Mouse (Mus musculus) R1 (cell line): ENCODE measurements at regions not wholly inside any gene's neighbourhood (a gene's known extent, or its start where the extent isn't known, plus 50 kb on each side); places are given as distances from the start of the nearest gene placed in this dataset.
"Not testable (repeated sequence)": the region's sequence is repeated elsewhere in the genome, so short reads cannot be mapped to it uniquely, and the experiment has no call there.

Experiments
- DNase-seq: peaks from one replicate; pipeline ENCODE4 v3.0.0-alpha.2; 2018; ENCODE audit warnings: low read depth, low spot score

DNA sequence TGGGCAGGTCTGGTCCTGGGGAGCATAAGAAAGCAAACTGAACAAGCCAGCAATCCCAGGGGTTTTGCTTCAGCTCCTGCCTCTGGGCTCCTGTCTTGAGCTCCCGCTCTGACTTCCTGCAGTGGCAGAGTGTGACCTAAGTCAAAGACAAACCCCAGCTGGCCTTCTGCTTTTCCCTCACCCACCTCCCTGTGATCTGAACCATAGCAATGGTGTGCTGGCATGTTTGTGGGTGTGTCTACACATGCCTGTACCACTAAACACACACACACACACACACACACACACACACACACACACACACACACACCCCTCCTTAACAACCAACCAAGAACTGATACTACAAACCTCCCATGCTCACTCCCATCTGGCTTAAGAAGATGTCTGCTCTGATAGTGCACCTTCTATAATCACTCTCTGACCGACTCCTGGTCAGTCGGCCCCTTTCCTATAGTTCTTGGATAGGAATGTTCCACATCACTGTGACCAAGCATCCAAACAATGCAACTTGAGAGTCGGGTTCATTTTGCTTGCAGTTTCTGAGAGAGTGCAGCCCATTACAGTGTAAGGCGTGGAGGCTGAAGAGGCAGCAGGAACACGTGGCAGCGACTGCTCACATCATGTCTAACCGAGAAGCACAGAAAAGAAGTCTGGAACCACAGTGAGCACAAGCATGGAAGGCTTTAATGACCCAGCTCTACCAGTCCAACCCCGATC lies 134.4 kb downstream of the Tcp10c start:
- DNase-seq: no peak

DNA sequence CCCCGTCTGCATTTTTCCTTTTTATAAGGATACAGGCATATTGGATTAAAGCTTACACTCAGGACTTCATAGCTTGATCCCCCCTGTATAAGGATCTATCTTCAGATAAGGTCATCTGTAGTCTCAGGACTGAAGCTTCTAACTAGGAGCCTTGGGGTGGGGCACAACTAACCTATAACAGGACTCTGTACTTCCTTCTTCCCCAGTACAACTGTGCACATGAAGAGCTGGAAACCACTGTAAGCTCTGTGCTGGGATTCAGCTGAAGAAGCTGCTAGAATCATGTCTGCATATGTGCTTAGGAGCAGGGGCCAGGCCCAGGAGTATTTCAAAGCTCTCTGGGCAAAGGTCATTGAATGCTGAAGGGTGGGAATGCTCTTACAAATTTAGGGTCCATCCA lies 137.9 kb downstream of the Tcp10c start:
- DNase-seq: not testable (repeated sequence)

DNA sequence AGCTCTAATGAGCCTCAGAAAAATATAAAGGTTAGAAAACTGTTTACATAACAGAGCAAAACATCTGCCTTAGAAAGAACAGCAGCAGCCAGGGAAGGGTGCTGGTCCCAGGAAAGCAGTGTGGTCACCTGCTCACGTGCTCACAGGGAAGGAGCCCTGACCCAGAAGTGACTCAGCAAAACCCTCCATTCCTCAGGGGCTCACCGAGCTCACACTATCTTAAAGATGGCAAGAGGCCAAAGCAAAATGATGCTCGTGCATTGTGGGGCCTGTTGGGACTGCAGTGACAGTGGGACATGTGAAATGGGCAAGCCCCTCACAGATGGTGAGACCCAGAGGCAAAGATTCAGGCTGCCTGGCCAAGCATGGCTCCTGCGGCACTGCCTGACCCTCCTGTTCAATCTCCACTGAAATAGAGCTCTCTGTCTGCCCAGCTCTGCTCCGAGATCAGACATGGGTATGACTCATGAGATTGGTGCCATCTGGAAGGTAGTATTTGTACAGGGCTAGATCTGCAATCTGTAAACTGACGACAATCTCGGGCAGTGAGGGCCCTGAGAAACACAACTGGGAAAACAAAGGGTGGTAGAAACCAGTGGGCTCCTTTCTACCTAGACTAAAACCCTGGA lies 138.4 kb downstream of the Tcp10c start:
- DNase-seq: not testable (repeated sequence)

DNA sequence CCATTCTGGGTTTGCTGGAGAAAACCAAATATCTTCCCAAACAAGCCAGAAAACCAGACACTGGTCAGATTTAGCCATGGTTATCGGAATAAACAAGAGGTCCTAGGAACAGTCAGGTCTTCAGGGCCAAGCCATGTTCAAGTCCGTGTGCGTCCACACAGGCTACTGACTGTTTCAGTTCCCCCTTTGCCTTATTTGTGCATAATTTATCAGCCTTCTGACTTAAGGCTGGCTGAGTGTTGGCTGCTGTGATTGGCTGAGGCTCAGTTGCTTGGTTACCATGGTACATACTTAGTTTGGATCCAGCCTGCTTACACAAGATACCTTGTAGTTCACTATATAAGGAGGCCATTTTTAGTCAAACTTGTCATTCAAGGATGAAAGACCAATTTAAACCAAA lies 139.5 kb downstream of the Tcp10c start:
- not testable (repeated sequence) for DNase-seq

DNA sequence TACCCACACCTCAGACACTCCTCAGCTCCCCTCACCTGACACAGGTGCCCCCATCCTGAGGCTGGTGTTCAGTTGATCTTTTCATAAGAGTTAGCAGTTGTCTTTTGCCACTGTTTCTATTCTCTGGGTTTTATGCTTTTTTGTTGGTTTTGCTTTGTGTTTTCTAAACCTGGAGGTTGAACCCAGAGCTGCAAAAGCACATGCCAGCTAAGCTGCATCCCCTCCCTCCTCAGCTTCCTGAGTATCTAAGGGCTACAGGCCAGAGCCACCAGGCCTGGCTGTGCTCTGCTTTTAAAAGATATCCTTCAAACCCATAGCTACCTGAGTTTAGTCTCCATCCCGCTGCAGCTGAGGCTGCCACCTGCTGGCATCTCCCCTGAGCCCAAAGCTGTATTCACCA lies 140.1 kb downstream of the Tcp10c start:
- not testable (repeated sequence) for DNase-seq

DNA sequence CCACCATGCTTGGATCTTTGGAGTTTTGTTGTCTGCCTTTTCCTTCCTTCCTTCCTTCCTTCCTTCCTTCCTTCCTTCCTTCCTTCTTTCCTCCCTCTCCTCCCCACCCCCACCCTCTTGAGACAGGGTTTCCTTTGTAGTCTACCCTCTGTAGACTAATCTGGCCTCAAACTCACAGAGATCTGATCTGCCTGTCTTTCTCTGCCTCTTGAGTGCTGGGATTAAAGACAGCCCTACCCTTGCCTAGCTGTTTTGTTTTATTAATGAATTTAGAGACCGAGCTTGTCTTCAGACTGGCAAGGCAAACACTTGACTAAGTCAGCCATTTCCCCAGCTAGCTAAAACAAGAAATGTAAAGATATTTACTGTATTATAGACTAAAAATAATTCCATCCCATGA lies 150.0 kb downstream of the Tcp10c start:
- not testable (repeated sequence) for DNase-seq

DNA sequence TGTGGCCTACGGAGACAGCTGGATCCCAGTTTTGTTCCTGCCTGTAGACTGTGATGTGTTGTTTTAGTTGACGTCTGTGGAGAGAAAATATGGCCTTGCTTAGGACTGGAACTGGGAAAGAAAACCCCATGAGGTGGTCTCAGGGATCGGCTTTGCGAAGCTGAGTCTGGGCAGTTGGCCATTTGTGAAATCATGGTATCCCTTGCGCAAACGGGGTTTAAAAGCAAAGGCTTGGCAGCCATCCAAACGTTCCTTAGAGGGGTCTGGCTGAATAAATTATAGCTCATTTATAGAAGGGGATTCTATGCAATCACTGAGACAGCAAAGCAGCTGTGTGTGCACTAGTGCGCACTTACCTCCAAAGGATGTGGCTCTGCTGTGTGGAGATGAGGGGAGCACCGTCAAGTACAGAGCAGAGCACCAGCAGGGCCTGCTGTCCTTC lies 150.5 kb downstream of the Tcp10c start:
- not testable (repeated sequence) for DNase-seq

DNA sequence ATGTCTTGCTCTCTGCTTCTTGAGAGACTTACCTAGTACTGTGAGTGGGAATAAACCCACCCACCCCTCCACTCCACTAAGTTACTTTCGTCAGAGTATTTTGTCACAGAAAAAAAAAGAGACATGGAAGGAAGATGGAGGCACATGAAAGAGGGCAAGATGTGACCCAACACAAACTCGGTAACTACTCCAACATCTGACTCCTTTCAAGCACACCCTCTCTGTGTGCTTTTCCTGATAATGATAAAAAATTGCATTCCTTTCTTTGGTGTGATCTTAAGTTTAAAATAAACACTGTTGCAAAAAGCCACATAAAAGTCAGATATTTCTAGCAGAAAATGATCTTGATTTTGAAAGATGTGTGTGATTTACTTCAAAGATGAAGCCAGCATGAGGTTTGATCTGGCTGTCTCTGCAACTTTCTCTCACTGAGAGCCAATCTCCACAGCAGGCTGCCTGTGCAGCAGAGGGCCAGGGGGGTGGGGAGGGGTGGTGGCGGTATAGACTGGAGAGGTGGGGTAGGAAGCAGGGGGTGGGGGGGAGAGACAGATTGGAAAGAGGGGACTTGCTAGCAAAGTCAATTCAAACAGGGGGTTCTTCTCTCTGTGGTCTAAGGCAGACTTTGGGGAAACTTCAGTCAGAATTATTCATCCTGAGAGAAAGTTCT lies 153.2 kb downstream of the Tcp10c start:
- DNase-seq: not testable (repeated sequence)

DNA sequence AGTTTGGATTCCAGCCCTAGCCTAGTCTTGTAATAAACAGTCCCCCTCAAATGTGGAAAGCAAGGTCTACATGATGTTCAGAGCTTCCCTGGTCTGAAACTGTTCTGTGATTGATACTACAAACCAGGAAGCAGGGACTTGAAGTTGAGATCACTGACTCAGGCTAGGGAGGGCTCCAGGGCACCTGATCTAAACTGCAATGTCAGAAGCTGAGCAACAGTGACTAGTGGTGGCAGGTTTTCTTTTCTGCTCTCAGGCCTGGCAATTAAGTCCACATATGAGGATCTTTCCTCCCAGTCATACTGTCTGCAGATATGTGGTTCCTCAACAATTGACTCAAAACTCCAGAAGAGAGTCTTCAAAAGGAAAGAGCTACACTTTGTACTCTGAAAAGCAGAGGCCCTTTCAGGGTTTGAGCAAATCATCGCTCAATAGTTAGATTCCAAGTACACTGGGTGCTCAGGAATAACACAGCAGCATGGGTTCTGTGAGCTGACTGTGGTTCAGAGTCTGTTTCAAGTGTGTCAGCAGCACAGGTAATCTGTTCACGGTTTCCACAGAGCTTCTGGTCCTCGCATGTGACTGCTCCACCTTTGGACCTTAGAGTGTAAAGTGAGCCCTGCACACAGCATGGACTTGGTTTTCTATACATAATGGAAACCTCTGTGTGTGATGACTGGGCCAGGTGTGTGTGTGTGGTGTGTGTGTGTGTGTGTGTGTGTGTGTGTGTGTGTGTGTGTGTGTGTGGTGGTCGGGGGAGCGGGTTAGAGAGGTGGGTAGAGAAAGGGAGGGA lies 165.2 kb downstream of the Tcp10c start:
- not testable (repeated sequence) for DNase-seq

DNA sequence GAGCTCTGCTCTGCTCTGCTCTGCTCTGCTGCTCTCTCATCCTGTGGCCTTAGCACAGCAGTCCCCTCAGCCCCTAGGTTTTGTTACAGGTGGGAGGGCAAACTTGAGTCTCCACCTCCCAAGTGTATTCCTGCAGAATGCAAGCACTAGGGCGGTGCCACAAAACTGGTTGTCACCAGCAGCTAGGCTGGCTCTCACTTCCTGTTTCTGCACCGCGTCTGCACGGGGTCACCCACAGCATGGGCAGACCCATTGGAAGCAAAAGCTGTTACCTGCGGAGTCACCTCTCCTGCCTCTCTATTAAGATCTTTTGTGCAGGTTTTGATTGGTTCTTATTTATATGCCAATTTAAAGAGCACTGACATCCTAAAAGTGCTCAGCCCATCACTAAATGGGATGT lies 178.2 kb downstream of the Tcp10c start:
- DNase-seq: not testable (repeated sequence)

DNA sequence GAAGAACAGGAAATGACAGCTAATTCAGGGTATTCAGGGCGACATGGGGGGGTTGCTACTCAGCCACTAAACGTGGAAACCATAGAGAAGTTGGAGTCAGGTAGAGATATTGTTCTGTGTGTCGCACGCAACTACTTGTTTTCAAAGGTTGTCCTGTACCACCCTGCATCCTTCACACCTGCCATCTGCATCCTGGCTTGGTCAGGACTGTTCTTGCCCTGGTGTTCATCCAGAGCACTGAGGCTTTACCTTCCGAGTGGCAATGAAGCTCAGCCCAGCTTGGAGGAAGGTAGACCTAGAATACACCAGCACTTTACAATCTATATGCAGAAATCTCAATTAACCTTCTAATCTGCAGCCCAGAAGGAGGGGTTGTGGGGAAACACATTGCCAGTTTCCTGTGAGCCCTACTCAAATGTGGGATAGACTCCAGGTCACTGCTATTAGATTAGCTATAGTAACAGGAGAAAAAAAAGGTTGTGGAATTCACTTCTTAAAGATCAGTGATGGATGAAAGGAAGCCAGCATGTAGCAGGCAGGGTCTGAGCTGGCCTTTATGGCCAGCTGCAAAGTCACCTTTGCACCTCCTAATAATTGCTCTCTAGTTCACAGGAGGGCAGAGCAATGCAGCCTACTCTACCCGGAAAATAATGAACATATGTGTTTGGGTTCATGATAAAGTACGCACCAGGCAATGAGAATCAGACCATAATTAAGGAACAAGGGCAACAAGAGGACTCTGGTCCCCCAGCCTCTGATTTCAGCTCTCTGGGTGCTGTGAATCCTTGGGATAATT lies 186.3 kb downstream of the Tcp10c start:
- no peak for DNase-seq

DNA sequence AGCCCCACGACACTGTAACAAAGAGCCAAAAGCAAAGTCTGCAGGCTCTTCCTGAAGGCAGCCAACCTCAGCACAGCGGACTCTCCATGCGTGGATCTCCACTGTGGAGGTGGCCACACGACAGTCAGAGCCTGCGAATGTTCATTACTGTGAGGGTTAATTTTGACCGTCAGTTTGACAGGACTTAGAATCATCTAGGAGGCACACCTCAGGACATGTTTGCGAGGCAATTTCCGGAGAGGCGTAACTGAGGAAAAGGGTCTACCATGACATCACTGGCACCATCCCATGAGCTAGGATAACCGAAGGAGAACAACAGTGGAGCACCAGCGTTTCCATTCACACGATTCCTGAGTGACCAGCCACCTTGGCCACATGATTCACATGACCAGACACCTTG lies 186.9 kb downstream of the Tcp10c start:
- no peak for DNase-seq

DNA sequence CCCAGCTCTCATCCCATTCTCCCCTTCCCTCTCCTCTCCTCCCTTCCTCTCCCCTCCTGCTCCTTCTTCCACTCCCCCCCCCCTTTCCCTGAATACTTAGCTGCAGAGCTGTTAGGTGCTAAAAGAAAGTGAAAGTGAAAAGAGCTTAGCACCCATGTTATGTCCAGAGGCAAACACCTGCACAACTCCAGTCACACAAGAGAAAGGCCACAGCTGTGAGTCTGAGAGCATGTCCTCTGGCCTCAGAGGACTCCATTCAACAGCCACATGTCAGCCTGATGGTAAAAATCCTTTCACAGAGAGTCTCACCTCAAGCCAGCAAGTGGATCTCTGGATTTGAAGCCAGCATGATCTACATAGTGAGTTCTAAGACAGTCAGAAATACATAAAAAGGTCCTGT lies 187.9 kb downstream of the Tcp10c start:
- DNase-seq: no peak

DNA sequence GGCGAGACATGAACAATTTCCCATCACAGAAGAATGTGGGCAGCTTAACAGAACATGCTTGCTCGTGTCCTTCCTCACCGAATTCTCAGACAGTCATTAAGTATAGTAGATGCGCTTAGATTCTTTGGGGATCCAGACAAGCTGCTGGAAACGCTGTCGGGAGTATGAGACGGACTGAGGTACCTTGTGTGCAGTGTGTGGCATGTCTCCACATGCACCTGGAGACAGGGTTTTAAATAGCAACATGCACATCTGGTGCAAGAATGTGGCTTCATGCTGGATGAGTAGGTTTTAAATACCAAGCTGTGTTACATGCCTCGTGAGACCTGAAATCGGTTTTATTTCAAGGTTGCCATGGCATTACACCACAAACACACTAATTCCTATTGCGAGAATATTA lies 188.5 kb downstream of the Tcp10c start:
- DNase-seq: no peak

DNA sequence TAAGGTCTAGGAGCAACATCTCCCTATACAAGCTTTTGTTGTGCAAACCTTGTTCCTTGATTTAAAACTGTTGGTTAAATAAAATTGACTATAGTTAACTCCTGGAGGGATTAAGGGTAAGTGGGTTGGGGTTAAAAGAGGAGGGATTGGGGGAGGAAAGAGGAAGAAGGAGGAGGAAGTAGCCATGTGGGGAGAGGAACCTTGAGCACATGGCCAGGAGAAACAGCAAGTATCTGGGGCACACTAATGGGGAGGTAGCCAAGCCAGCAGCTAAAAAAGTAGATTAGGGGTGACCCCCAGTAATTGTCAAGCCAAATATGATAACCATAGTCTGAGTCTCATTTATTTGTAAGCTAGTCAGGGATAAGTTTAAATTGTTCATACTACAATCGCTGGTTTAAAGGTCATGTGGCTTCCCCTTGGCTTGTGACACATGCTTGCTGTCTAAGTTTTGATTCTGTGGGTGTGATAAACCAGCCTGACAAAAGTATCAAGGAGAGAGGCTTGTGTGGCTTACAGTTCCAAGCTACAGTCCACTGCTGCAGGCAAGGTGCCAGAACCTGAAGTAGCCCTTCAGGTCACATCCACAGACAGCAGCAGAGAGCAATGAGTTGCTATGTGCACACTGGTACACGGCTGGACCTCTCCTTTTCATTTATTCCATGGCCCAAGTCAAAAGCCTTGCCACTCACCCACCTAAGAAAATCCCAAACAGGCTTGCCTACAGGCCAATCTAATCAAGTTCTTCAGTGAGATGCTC lies 189.8 kb downstream of the Tcp10c start:
- DNase-seq: no peak

DNA sequence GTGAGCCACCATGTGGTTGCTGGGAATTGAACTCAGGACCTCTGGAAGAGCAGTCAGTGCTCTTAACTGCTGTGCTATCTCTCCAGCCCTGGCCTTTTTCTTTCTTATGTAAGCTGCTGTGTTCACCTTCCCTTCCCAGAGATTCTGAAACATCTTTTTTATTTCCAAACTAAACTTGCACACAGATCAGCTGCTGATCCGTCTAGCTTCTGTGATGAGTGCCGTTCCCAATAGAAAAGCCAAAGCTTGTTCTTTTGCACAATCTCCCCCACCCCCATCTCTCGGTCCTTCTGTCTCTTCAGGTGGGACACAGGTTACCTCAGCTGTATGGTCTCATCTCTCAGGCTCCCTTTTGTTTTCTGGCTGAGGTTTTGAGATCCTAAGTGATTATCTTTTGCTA lies 191.9 kb downstream of the Tcp10c start:
- DNase-seq: no peak

DNA sequence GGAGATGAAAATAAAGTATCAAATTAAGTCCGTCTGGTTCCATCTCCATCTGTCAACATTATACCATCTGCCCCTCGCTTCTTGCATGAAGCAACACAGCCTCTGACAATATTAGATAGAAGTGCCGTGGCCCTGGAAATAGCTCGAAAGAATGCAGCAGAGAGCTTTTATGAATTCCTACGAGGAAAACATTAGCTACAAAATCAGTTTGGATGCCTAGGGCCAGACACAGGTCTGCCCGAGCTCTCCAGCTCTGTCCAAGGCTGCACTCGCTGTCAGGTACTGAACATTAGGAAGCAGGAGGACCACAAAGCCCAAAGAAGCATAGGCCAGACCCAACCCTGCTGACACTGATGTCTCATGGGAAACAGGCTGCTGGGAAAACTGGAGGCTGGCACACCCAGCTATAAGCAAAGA lies 192.3 kb downstream of the Tcp10c start:
- no peak for DNase-seq

DNA sequence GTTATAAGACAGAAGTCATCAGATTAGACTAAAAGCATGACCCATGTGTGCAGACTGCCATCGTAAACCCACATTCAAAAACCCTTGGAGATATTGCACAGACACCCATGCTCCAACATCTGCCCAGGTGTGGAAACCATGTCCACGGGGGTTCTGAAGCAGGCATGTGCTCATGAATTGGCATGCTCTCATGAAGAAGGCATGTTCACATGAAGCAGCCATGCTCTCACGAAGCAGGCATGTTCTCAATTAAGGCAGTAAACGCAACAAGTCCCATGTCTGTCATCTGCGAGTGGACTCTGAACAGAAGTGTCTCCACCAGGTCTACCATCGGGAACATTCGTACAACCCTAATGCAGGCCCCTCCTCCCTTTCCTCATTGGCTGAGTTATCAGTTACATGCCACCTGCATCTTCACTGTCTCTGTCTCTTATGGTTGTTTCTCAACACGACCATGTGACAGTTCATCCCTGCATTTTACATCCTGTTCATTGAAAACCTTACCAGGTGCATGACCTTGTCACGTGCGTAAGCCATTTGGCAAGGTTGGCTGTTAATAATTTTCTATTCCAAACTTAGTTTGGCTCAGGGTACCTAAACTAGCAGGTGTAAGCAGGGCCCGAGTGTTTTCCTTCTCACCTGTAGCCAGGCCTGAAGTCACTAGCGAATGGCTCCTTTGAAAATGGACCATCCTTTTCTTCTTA lies 193.4 kb downstream of the Tcp10c start:
- no peak for DNase-seq

DNA sequence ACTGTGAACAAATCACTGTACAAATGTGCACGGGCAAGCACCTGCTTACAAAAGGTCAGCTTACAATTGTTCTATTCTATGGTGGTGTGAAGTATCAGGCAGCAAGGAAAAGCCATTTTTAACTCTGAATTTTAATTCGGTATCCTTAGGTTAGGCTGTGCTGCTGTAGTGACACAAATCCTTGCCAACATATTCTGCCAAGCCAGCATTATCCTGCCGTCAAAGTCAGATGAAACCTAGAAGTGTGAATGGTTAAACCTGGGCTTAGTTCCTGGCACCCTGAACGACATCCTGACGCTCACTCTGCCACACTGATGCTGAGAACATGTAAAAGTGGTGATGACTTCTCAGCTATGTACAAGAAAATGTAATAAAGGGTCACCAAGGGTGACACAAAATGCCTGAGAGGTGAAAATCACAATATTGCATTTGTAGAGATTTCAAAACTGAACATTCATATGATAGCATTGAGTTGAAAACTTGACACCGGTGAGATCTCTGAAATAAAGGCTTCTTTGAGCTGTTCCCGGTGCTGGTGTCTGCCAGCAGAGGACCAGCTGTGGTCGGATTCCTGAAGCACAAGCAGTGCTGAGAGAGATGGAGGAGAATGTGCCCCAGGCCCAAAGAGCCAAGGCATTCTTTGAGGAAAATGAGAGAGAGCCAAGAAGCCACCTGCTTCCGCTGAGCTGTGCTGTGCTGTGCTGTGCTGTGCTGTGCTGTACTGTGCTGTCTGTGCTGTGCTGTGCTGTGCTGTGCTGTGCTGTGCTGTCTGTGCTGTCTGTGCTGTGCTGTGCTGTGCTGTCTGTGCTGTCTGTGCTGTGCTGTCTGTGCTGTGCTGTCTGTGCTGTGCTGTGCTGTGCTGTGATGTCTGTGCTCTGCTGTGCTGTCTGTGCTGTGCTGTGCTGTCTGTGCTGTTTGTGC lies 195.9 kb downstream of the Tcp10c start:
- DNase-seq: no peak
